Mouse (Mus musculus): ENCODE results near the gene Xk. TPM values are rescaled to one million over a fixed set of nuclear protein-coding genes. Genes with fewer than 3 reads are reported as not detected.
"Not testable (repeated sequence)": the region's sequence is repeated elsewhere in the genome, so short reads cannot be mapped to it uniquely, and the experiment has no call there.

Gene Xk
- total RNA-seq, 4 experiments from 2014 or later: 12.5 to 19.7 (median 14.9) TPM

GRCm38 (mm10) chrX:9316457-9316856, 43.9 kb downstream of the Xk start:
- DNase-seq (ENCODE audit: low spot score in 2 of 2): not testable (repeated sequence)

GRCm38 (mm10) chrX:9327954-9328353, 55.4 kb downstream of the Xk start:
- DNase-seq (ENCODE audit: low spot score in 2 of 2): not testable (repeated sequence)

- DNase-seq (ENCODE audit: low spot score in 2 of 2): not testable (repeated sequence)
These were observed 59.9 kb downstream of the Xk start for GRCm38 (mm10) chrX:9332366-9332962.

- DNase-seq (ENCODE audit: low spot score in 2 of 2): peak; percentile 5 to 13
These were observed 60.5 kb downstream of the Xk start for GRCm38 (mm10) chrX:9333035-9333434.

GRCm38 (mm10) chrX:9334996-9335395, 62.4 kb downstream of the Xk start:
- DNase-seq (ENCODE audit: low spot score in 2 of 2): not testable (repeated sequence)

GRCm38 (mm10) chrX:9350327-9350726, 77.8 kb downstream of the Xk start, which contains the start of gene H2al1k:
H2al1k (plus strand) TSS chrX:9350627.
- DNase-seq (ENCODE audit: low spot score in 2 of 2): not testable (repeated sequence)

Other genes with a start within 250 kb of the Xk start
- gene Fthl17e, start 239.3 kb upstream of the Xk start, total RNA-seq (2022): not detected
- gene Fthl17f, start 209.7 kb upstream of the Xk start, total RNA-seq (2022): not detected
- gene 4930402K13Rik, start 168.2 kb upstream of the Xk start, total RNA-seq (2022): not detected
- 1 to 10 TPM; 5.0 to 6.1 (median 5.9) TPM for gene Lancl3, start 72.9 kb upstream of the Xk start, total RNA-seq (2022)
- gene Gm14862, start 15.9 kb upstream of the Xk start, total RNA-seq (2022): not detected
- gene H2al1m, start 11.0 kb downstream of the Xk start, total RNA-seq (2022): under 1 TPM in 2 of 4 experiments, not detected in 2; 0.68 to 0.93 TPM
- gene H2al1k, start 77.9 kb downstream of the Xk start, total RNA-seq (2022): not detected
- gene Cybb, start 215.0 kb downstream of the Xk start, total RNA-seq (2022): 1 to 10 TPM in 2 of 4 experiments, under 1 TPM in 2; 0.25 to 3.3 (median 1.8) TPM